19 mouse cellular contexts compared by ENCODE assay signal in the genomic region with DNA sequence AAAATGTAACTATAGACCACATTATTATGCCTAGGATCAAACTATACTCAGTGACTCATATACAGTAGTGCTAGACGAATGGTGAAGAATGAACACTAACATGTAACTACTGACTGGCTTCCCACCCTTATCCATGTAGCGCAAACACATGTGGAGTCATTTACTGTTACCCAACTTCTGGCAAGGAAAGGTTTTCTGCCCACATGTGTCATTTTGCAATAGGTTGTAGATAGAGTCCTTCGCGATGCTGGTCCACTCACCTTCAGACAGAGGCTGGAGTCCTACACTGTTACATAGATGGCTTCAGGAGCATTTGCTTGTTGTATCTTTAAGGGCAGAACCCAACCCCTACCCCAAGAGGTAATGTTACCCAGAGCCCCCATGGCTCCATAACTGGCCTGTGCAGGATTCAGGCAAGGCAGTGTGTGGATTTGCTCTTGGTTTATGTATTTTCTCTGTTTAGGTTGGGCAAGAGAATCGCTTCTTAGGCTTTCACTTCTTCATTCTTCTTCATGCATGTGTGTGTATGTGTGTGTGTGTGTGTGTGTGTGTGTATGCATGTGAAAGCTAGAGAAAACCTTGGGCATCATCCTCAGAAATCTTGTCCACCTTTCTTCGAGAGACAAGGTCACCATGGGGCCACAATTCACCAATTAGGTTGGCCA.
DNase-seq lines count a peak whose midpoint lies in the region; ATAC-seq lines count a peak whose summit lies in the region.
"Had no signal": no experiment of that assay in that cellular context is flagged by ENCODE, and none has a peak within 500 bp of the region (broad histone marks: within the 10 kb centered on the region; RNA-seq: fewer than 3 reads in every experiment).

No protein-coding gene starts in this region.

- intact Hi-C loops in left cerebral cortex, postnatal 14 days (cut with DNase I) = no loop called here

- DNase-seq in A20 (ENCODE audit: low read depth, low spot score) = peak; percentile 15
- DNase-seq in B cell, adult 2 months = peak; percentile 20 to 21
- DNase-seq in left cerebral cortex, postnatal 14 days (ENCODE audit: low spot score in 2 of 2) = no peak
- no peak for DNase-seq in cerebellum, postnatal 36 days
- DNase-seq in layer of hippocampus, adult 18-20 months (ENCODE audit: low spot score in 2 of 2) = no peak
- DNase-seq: adrenal gland, postnatal 10 days; adrenal gland, postnatal 36 days; cerebellum, adult 18-20 months; cerebellum, adult 9-10 months; cerebellum, postnatal 14 days; embryo, embryonic 11 days; gastrocnemius, postnatal 25 days; heart, adult 2 months; heart, postnatal 36 days had no signal

- ATAC-seq in megakaryocyte, adult 5-6 weeks (ENCODE audit: poor library complexity, severe bottlenecking) = peak; percentile 76
- ATAC-seq: forebrain, embryonic 15.5 days; hindbrain, postnatal 0 days; inflammation-experienced regulatory T-cells, adult 6 months; Patski had no signal

Comparison
In these comparisons a context has a peak if more than half of its experiments do, and no peak if none do; other contexts are left out.
1. DNase-seq: peak in A20 (single experiment) and B cell, adult 2 months (2 of 2); none in left cerebral cortex, postnatal 14 days (0 of 2), cerebellum, postnatal 36 days (0 of 2) and layer of hippocampus, adult 18-20 months (0 of 2).